Mouse (Mus musculus) liver, embryonic 14.5 days (tissue): Measurements from ENCODE around the gene Nup205.

Source experiments
- CTCF ChIP-seq: IDR thresholded peaks from 2 replicates; pipeline ENCODE4 v1.5.1; 2016; ENCODE audit warnings: antibody characterized with exemption, low read depth, control low read depth
- EP300 ChIP-seq: IDR thresholded peaks from 2 replicates; pipeline ENCODE4 v1.6.1; 2016; ENCODE audit warnings: antibody characterized with exemption, low read depth

DNA sequence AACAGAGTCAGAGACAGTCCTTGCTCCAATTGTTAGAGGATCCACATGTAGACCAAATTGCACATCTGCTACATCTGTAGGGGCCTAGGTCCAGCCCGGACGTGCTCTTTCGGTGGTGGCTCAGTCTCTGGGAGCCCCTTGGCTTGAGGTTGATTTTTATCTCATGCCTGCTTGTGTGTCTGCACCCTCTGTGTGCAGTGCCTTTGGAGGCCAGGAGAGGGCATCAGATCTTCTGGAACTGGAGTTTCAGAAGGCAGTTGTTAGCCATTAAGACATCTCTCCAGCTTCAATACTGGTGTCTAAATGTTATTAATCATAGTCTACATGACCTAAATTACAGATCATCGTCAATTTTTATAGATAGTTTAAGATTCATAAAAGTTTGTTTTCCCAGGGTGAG, 66.0 kb downstream of the Nup205 start:
- peak; percentile 56 for TF ChIP-seq CTCF
- TF ChIP-seq EP300: no peak
